Mouse (Mus musculus) retina, postnatal 1 day (tissue): ENCODE data around the gene Crb2.

Experiments used
- DNase-seq: peaks from one replicate; pipeline ENCODE4 v3.0.0-alpha.2; 2012

Crb2 gene

DNA sequence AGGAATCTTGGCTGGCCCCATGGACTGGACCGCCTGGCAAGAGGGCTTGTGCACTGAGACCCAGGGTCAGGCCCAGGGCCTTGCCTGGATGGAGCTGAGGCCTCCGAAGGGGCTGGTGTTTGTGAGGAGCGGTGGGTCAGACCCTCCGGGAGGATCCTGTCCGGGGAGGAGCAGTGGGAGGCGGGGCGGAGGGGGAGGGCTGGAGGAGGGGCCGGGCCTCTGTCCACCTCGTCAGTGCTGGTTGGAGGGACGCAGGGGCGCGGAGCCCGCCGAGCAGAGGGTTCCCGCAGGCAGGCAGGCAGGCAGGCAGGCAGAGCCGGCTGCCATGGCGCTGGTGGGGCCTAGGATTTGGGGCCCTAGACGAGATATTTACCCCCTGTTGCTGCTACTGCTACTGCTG, at the start of gene Crb2:
TSS of gene Crb2 (plus strand) at position 234 of the 400 bp plus-strand sequence.
- peak; percentile 86 for DNase-seq

- DNase-seq: no peak
These were observed 44.7 kb upstream of the Crb2 start for GRCm38 (mm10) chr2:37731241-37731801.

GRCm38 (mm10) chr2:37734979-37735806, 40.9 kb upstream of the Crb2 start:
- peak; percentile 59 for DNase-seq

GRCm38 (mm10) chr2:37735807-37736188, 40.3 kb upstream of the Crb2 start:
- DNase-seq: no peak

GRCm38 (mm10) chr2:37741806-37742554, 34.1 kb upstream of the Crb2 start:
- DNase-seq: no peak

DNA sequence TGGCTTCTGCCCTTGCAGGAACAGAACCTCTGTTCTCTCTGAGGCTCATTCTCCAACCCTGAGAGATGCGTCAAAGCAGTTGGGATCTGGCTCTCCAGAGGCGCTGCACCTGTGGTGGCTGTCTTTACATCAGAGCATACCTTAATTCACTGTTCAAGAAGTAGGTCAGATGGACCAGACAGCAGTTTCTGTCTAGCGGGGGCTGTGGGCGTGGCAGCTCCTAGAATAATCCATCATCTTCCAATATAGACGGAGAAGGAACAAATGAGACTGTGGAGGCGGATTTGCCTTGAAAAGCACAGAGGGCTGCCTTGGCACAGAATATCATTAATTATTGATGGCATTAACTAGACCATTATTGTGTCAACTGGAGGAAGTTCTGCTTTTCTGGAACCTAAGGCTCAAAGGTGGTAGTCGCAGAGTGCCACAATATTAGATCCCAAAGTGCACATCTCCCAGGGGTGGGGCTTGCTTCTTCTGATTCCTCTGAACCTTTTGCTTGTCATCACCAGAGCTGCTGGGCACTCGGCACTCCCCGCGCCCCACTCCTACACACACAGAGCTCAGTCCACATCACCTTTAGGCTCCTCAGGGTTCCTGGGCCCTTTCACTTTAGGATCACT, 31.2 kb upstream of the Crb2 start:
- no peak for DNase-seq

DNA sequence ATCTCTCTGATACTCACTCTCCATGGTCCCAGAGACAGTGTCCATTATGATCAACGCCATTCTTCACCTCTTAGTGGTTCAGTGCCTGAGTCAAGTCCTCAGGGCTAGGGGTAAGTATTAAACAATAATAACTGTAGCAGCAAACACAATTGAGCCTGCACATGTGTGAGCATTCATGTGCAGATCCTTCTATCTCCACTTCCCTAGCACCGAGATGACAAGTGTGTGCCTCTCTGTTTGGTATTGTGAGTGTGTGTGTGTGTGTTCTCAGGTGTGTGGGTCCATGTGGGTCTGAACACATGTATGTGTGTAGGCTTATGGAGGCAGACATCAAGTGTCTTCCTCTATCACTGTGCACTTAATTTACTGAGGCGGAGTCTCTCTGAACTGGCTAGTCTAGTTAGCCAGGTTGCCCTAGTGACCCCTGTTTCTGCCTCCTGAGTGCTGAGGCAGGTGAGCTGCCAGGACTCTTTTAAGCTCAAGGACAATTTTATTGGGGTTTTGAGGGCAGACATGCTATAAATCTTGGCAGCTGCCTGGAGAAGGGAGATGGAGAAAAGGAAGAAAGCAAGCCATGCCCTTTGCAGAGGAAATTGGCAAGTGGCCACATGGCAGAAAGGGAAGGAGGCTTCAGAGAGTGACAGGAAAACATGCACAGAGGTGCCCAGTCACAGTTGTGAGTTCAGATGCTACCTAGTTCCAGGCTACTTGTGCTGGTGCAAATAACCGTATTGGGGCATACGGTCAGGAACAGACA, 29.6 kb upstream of the Crb2 start:
- no peak for DNase-seq

GRCm38 (mm10) chr2:37747909-37748308, 28.1 kb upstream of the Crb2 start:
- DNase-seq: no peak

DNA sequence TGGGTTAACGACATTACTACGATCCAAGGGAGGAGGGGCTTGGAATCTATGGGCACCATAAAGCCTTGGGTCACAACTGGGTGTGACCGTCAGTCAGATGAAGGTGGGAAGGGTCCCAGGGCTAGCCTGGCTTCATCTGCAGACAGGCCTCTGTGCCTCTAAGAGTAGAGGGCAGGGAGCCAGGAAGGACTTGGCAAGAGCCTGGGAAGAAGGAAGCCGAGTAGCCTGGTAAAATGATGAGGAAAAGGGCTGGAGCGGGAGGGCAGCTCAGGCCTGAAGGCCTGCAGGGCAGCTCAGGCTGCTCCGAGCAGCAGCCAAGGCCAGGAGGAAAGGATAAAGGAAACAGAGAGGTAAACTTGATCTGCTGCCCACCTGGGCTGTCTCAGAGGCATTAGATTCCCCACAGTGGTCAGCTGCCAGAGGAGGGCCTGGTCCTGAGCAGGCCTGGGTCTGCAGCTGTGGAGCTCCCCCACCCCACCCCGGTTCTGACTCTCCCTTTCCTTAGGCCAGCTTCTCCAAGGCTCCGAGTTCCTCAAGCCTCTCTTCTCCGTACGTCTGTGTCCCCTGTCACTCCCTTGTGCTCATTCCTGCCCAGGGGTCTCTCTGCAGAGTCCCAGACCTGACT, 27.5 kb upstream of the Crb2 start:
- DNase-seq: no peak

DNA sequence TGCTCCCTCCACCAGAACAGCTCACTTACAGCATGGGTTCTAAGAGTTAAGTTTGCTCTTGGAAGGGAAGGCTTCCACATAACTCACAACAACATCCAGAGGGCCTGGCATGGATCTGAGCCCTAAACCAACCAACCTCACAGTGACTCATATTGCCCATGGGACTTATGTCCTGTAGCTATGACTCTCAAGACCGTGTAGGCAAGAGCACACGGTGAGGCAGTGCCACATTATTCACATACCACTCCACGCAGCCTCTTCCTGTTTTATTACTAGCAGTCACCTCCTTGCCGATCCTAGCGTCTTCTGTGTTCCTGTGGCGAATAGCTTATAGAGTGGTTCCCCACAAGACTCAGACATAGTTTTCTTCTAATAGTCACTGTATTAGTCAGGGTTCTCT, 26.7 kb upstream of the Crb2 start:
- no peak for DNase-seq

DNA sequence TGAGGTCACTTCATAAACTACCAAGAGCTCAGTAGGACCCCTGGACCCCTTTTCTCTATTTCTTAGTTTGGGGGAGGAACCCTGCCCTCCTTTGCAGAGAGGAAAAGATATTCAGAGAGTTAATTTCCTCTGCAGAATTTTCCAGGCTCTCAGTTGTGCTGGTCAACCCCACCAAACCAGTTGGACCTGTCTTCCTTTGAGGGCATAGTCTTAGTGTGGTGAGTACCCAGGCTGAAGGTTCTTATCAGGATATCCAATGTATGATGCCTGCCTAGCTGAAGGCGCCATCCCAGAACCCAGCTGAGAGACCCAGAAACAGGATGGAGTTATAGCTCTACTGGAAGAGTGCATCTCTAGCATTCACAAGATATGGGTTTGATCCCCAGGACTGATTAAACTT, 24.9 kb upstream of the Crb2 start:
- DNase-seq: no peak

DNA sequence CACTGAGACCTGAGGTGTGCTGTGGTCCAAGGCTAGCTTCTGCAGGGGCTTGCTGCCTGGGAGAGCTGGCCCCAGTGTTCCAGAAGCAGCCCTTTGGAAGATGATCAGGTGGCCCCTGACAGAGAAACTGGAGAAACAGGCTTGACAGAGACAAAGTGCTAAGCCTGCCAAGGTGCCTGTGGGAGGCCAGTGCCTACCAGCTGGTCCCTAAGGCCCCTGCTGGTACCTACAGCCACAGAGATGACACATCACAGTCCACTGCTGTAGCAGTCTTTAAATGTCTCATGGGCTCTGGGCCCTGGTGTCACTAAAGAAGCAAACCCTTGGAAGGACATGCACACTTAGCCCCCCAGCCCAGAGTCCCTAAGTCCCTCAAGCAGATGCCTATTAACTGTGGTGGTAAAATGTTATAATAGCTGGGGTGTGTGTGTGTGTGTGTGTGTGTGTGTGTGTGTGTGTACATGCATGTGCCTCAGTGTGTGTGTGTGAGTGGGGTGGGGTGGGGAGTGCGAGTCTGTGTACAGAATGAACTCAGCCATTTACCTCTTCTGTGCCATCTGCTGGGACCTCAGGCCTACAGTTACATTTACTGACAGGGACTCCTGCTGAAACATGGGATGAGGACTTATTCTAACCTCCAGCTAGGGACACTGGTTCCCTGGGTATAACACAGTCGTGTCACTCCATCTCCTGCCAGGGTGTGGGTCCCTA, 19.7 kb upstream of the Crb2 start:
- DNase-seq: no peak

GRCm38 (mm10) chr2:37757016-37757415, 19.0 kb upstream of the Crb2 start:
- no peak for DNase-seq

DNA sequence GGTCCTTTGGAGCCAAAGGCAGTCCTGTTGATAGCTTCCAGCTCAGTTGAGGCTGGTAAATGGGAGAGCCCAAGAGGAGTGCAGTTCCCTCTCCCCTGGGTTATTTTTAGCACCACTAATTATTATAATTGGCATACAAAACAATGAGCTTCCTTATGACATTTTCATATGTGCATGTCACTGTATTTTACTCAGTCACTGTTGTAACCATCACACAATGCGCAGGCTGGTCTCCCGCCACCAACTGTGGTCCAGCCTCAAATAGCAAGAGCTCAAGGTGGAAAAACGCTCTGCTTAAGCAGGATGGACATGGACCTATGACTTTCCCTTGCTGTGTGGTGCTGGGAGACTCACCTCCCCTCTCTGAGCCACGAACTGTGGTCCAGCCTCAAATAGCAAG, 18.3 kb upstream of the Crb2 start:
- DNase-seq: peak; percentile 63

DNA sequence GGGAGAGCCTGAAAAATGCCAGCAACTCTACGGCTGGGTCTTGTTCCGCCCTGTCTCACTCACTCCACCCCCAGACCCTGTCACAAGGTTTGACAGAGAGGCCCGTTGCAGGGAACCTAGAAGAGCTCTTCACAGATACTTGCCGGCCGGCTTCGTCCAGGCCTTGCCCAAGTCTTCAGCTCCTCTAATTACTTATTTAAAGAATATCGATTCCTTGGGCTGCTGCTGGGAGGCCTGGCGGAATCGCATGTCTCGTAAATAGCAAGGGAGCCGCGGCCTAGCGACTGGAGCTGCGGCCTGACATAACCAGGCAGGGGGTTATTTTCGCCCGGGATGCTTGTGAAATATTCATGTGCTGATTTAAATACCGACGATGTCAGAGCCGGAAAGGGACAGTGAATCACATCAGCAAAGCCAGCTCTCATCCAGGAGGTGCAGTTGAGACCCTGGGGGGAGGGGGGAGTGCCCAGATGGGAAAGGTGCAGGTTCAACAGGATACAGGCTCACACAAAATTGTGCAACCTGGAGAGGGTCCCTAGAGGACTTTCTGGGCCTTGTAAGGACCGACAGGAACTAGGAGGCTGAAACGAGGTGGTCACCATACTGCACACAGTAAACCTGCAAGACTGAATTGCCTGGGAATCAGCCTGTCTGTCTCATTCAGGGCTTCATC, 17.6 kb upstream of the Crb2 start:
- DNase-seq: peak; percentile 58

DNA sequence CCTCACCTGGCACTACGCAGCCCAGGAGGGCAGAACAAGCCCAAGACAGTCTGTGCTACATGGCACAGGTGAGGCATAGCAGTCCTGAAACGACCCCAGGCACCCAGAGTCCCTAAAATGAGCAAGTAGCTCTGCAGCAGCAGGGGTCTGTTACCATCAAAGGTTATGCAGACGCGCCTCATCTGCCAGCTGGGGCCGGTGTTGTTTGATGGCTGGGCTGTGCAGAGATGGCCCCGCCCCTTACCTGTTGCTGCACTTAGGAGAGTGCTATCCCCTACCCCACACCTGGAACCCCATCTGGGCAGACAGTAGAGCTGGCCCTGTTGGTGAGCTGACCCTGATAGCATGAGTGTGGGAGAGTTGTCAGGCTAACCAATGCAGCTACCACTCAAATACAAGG, 15.4 kb upstream of the Crb2 start:
- no peak for DNase-seq

GRCm38 (mm10) chr2:37763638-37764037, 12.4 kb upstream of the Crb2 start:
- DNase-seq: no peak

GRCm38 (mm10) chr2:37764514-37764913, 11.5 kb upstream of the Crb2 start:
- no peak for DNase-seq

DNA sequence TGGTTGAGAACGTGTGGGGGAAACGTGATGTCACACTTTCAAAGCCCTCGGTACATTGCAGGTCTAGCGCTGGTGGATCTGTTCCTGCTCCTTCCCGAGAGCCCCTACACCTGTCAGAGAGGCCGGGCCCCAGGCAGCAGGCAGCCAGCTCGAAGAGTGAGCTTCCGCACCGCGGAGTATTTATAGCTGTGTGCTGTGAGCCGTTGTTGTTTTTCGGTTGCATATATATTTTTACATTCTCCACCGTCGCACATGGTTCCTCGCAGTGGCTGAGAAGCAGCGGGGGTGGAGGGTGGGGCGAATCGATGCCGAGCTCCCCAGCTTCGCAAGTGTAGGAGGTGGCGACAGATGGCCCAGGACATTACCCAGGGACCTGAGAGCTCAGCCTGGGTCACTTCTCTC, 11.0 kb upstream of the Crb2 start:
- no peak for DNase-seq

- no peak for DNase-seq
These were observed 9.9 kb upstream of the Crb2 start for GRCm38 (mm10) chr2:37766027-37766761.
